Mouse (Mus musculus): ENCODE results near the gene Polr2g.

The Polr2g gene

GRCm38 (mm10) chr19:8758899-8759298 lies 39.5 kb downstream of the Polr2g start:
- no peak for DNase-seq (ENCODE audit: low read depth)

- DNase-seq (ENCODE audit: low read depth): no peak
These were observed 40.8 kb downstream of the Polr2g start for GRCm38 (mm10) chr19:8757471-8757998.

- DNase-seq (ENCODE audit: low read depth): peak; percentile 81
These were observed 41.6 kb downstream of the Polr2g start, which contains the start of gene Nxf1 for GRCm38 (mm10) chr19:8756635-8757387. Gene Nxf1, plus strand, starts transcription at chr19:8757073.

- no peak for DNase-seq (ENCODE audit: low read depth)
These were observed 42.7 kb downstream of the Polr2g start for GRCm38 (mm10) chr19:8755652-8756051.

GRCm38 (mm10) chr19:8747368-8747767 lies 51.0 kb downstream of the Polr2g start:
- no peak for DNase-seq (ENCODE audit: low read depth)

- no peak for DNase-seq (ENCODE audit: low read depth)
These were observed 53.0 kb downstream of the Polr2g start for GRCm38 (mm10) chr19:8745382-8745781.

Measured in fibroblast of lung, adult 2 months (primary cell).